Mouse (Mus musculus) forebrain, embryonic 13.5 days (tissue): ENCODE data around the gene Zbtb5. TPM values are rescaled to one million over a fixed set of nuclear protein-coding genes. Genes with fewer than 3 reads are reported as not detected.

Experiments used
- ATAC-seq: fragments of 200-750 bp; cut with Nextera tagmentation; 2 replicates; pipeline ENCODE4 v1.8.0; 2017
- H3K27ac ChIP-seq: fragments of 300-500 bp; sonication (generic); 2 replicates; pipeline ENCODE4 v1.5.1; 2015; ENCODE audit warnings: inconsistent platforms, mild to moderate bottlenecking, moderate library complexity
- H3K27me3 ChIP-seq: fragments of 300-500 bp; sonication (generic); 2 replicates; pipeline ENCODE4 v1.6.1; 2015; ENCODE audit warnings: mild to moderate bottlenecking, inconsistent platforms
- H3K36me3 ChIP-seq: fragments of 300-500 bp; sonication (generic); 2 replicates; pipeline ENCODE4 v1.6.1; 2015; ENCODE audit warnings: mild to moderate bottlenecking, inconsistent platforms; ENCODE audit not compliant: poor library complexity, severe bottlenecking
- H3K4me1 ChIP-seq: fragments of 300-500 bp; sonication (generic); 2 replicates; pipeline ENCODE4 v1.6.1; 2015; ENCODE audit warnings: inconsistent platforms
- H3K4me2 ChIP-seq: fragments of 300-500 bp; sonication (generic); 2 replicates; pipeline ENCODE4 v1.6.1; 2015; ENCODE audit warnings: inconsistent platforms, mild to moderate bottlenecking, moderate library complexity
- H3K4me3 ChIP-seq: fragments of 300-500 bp; sonication (generic); 2 replicates; pipeline ENCODE4 v1.5.1; 2015; ENCODE audit warnings: mild to moderate bottlenecking, inconsistent platforms
- H3K9ac ChIP-seq: fragments of 300-500 bp; sonication (generic); 2 replicates; pipeline ENCODE4 v1.6.1; 2015; ENCODE audit warnings: mild to moderate bottlenecking, inconsistent platforms
- H3K9me3 ChIP-seq: fragments of 300-500 bp; sonication (generic); replicated peaks from 2 replicates; pipeline ENCODE4 v1.6.1; 2016; ENCODE audit warnings: inconsistent platforms
- WGBS: fragments of 180-500 bp; shearing (Covaris S2); methylation state at CpG from one replicate; pipeline ENCODE4 v1.1.7; 2015; 5-methylcytosine and 5-hydroxymethylcytosine counted together
- polyA plus RNA-seq: library from polyadenylated mRNA; unstranded; fragments of >200 nt; fragmentation: Nextera tagmentation; extraction: Ambion mirVana; gene quantifications from 2 replicates; pipeline ENCODE4 v1.2.1, GENCODE M21; 2015

Gene Zbtb5
- polyA plus RNA-seq, 1 experiment from 2014 or later = 41.4 TPM

DNA sequence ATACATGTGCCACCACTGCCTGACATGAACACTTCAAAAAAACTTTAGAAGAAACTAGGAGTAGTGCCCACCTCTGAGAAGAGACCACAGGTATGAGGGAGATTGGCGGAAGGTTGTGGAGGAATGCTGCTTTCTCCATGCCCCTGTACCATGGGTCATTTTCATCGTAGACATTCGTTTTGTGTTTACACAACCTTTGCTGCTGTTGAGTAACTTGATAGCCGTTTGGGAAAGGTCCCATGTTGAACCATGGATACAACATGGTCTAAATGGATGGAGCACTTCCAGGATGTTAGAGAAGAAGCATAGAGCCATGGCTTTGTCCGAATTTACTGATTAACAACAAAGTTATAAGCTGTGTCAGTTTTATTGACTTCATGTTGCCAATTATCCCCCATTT lies 34.0 kb downstream of the Zbtb5 start:
- Histone ChIP-seq H3K9ac (no peak overlapping the region), H3K27me3 (no peaks in the 10 kb centered on the region), H3K9me3 (no peaks in the 10 kb centered on the region), H3K27ac (no peak overlapping the region), H3K36me3 (no peaks in the 10 kb centered on the region), H3K4me3 (no peak overlapping the region), H3K4me1 (peaks cover 31% of the 10 kb centered on the region), H3K4me2 (no peak overlapping the region)
- WGBS = 84% methylated on average over 5 of the region's 5 CpGs
- no peak for ATAC-seq

DNA sequence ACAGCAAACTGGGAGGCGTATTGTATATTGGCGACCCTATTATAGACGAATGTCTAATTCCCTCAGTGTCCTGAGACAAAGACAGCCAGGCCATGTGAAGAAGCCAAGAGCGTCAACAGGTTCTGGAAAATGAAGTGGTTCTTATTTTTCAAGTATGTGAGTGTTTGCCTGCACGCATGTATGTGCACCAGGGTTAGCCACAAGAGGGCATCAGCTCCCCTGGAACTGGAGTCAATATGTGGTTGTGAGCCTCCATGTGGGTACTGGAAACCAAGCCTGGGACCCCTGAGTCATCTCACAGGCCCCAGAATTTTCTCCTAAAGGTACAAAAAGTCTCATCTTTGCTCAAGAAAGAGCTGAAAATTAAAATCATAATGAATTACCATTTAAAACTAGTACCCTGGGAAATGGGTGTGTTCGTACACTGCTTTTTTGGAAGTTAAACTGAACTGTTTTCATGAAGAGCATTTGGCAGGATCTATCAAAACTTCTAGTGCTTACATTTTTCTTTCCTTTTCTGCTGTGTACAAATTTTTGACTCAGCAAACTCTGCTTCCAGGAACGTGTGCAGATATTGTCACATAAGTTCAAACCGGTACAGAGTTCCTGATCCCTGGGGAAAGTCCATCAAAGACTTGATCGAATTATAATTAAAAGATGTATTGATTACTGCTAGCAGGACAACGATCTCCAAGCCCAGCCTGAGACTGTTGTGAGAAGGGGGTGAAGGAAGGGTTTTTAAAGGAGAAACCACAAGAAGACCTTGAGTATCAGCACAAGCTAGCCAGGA lies 35.1 kb downstream of the Zbtb5 start:
- Histone ChIP-seq H3K27me3 (no peaks in the 10 kb centered on the region), H3K9ac (no peak overlapping the region), H3K9me3 (no peaks in the 10 kb centered on the region), H3K4me1 (peaks cover 20% of the 10 kb centered on the region), H3K27ac (no peak overlapping the region), H3K4me3 (no peak overlapping the region), H3K4me2 (no peak overlapping the region), H3K36me3 (no peaks in the 10 kb centered on the region)
- no peak for ATAC-seq
- 91% methylated on average over 10 of the region's 10 CpGs for WGBS

DNA sequence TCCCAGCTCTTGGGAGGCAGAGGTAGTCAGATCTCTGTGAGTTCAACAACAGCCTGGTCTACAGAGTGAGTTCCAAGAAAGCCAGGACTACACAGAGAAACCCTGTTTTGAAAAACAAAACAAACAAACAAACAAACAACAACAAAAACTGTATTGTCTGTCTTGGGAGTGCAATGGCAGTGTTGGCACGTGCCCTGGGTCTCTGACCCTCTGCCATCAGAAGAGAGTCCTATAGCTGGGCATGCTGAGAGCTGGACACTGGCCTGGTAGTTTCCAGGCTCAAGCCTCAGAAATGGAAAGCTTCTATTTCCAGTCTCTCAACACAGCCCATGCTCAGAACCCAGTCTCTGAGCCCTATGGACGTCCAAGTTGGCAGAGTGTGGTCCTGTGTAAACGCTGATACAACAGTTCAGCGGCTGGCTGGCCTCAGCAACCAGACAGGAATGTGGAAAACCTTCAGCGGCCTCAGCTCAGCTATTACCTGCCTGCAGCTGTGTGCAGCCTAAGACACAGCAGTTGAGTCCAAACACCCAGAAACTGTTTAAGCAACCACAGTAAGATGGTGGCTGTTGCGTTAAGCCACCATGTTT lies 36.1 kb downstream of the Zbtb5 start:
- Histone ChIP-seq H3K4me3 (no peak overlapping the region), H3K9ac (no peak overlapping the region), H3K27me3 (no peaks in the 10 kb centered on the region), H3K27ac (no peak overlapping the region), H3K4me1 (peaks cover 10% of the 10 kb centered on the region), H3K4me2 (no peak overlapping the region), H3K36me3 (no peaks in the 10 kb centered on the region), H3K9me3 (no peaks in the 10 kb centered on the region)
- WGBS = 81% methylated on average over 6 of the region's 6 CpGs
- ATAC-seq = no peak

DNA sequence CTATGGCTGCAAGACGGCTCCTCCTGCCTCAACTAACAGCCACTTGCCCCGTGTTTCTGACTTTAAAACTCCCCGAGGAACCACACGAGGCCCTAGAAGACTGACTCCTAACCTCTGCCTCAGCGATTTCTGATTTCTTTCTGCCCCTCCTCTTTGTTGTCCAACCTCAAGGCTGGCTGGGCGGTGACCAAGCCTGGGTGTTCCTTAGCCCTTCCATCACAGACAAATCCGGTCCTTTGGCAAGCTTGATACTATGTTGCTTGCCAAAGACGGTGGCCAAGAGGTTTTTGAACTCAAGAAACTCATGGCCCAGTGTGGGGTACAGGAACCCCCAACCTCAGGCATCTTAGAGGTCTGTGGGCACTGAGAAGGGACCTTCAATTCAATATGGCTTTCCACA lies 37.9 kb downstream of the Zbtb5 start:
- no peak for ATAC-seq
- Histone ChIP-seq H3K9me3 (no peaks in the 10 kb centered on the region), H3K27ac (no peak overlapping the region), H3K27me3 (no peaks in the 10 kb centered on the region), H3K4me2 (no peak overlapping the region), H3K4me1 (peaks cover 7% of the 10 kb centered on the region), H3K9ac (no peak overlapping the region), H3K36me3 (no peaks in the 10 kb centered on the region), H3K4me3 (no peak overlapping the region)
- WGBS = 83% methylated on average over 8 of the region's 8 CpGs

DNA sequence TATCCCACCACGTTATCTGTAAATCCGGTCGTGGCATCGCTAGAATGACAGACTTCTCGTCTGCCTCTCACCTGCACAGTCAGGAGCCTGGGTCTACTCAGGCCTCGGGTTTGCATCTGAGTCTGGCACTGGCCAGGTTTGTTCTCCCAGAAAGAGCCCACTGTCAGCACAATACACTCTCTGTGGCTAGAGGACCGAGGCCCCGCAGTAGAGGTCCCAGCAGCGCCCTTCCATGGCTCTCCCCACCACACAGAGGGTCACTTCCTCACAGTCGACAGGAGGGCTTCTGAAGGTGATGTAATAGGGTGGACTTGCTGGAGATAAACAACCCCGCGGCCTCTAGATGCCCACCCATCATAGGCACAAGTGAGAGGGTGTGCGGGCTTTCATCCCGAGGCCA lies 38.3 kb downstream of the Zbtb5 start:
- H3K9ac ChIP-seq = peak overlapping the region; percentile 27; the same call in 1 of the 2 replicates
- peak overlapping the region; percentile 38 for H3K4me2 ChIP-seq
- H3K4me1 ChIP-seq = peaks cover 7% of the 10 kb centered on the region
- H3K9me3 ChIP-seq = no peaks in the 10 kb centered on the region
- ATAC-seq = no peak
- H3K27ac ChIP-seq = no peak overlapping the region
- no peaks in the 10 kb centered on the region for H3K27me3 ChIP-seq
- no peaks in the 10 kb centered on the region for H3K36me3 ChIP-seq
- no peak overlapping the region; the same call in 1 of the 2 replicates for H3K4me3 ChIP-seq
- WGBS = 56% methylated on average over 14 of the region's 14 CpGs

DNA sequence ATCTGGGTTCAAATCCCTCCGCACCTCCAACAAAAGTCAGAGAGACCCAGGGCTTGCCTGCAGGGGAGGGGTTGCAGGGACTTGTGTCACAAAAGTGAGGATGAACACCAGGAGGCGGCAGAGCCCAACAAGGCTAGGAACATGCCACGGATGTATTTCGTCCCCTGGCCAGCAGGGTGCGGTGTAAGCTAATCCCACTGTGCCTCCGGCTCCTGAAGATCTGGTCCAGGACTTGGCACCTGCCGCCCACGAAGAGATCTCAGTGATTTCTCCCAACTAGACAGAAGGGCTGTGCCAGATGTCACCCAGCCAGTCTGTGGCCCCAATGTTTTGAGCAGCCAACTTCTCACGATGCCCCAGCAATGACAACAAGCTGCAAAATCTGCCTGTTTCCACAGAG lies 38.8 kb downstream of the Zbtb5 start:
- Histone ChIP-seq H3K27me3 (no peaks in the 10 kb centered on the region), H3K4me3 (no peak overlapping the region; the same call in 1 of the 2 replicates), H3K9ac (0 out of 2 replicates have a peak overlapping the region, but pooled peaks have one; percentile 27), H3K4me1 (peaks cover 7% of the 10 kb centered on the region), H3K36me3 (no peaks in the 10 kb centered on the region), H3K9me3 (no peaks in the 10 kb centered on the region), H3K4me2 (peak overlapping the region; percentile 38), H3K27ac (no peak overlapping the region)
- 12% methylated on average over 9 of the region's 9 CpGs for WGBS
- peak; percentile 57; the same call in 1 of the 2 replicates for ATAC-seq

DNA sequence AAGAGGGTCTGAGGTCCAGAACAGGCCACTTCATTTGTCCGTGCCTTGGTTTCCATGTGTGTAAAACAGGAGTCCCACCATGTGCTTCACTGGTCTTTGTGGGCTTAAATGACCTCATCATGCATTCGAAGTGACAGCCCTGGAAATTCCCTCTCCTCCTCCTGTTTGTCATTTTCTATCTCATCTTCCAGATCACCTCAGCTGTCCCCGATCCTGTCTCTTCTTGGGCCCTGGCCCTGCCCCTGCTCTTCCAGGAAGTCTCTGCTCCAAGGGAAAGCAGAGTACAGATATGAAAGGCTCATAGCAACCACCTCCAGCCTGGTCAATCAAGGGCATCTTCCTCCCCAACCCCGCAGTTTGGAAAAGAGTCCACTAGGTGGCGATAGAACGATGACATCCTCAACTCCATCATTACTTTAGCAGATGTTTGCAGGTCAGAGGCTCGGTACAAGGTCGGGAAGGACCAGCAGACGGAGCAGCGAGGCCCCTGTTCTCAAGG lies 41.6 kb downstream of the Zbtb5 start:
- H3K27me3 ChIP-seq = no peaks in the 10 kb centered on the region
- 22% methylated on average over 10 of the region's 10 CpGs for WGBS
- no peak overlapping the region for H3K27ac ChIP-seq
- H3K4me3 ChIP-seq = no peak overlapping the region
- H3K4me2 ChIP-seq = no peak overlapping the region
- ATAC-seq = no peak
- H3K4me1 ChIP-seq = peaks cover 7% of the 10 kb centered on the region
- no peak overlapping the region for H3K9ac ChIP-seq
- H3K36me3 ChIP-seq = no peaks in the 10 kb centered on the region
- no peaks in the 10 kb centered on the region for H3K9me3 ChIP-seq

DNA sequence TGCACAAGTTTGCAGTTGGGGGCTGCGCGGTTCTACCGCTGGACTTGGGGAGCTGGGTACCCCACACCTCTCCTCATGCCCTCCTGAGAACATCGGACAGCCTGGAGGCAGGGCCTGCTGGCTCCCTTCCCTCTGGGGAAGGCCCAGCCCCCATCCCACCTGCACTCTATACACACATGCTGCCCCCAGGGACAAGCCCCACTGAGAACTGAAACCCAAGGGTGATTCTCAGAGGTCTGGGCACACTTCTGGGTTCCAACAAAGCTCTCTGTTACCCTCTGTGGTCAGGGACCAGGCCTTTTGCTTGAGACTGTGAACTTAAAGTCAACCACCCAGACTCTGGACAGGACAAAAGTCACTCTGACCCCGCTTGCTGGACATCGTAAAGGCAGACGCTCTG lies 42.2 kb downstream of the Zbtb5 start:
- Histone ChIP-seq H3K27ac (no peak overlapping the region), H3K4me2 (no peak overlapping the region), H3K27me3 (no peaks in the 10 kb centered on the region), H3K9ac (no peak overlapping the region), H3K4me3 (no peak overlapping the region), H3K36me3 (no peaks in the 10 kb centered on the region), H3K9me3 (no peaks in the 10 kb centered on the region), H3K4me1 (peaks cover 7% of the 10 kb centered on the region)
- 88% methylated on average over 7 of the region's 7 CpGs for WGBS
- ATAC-seq = no peak

DNA sequence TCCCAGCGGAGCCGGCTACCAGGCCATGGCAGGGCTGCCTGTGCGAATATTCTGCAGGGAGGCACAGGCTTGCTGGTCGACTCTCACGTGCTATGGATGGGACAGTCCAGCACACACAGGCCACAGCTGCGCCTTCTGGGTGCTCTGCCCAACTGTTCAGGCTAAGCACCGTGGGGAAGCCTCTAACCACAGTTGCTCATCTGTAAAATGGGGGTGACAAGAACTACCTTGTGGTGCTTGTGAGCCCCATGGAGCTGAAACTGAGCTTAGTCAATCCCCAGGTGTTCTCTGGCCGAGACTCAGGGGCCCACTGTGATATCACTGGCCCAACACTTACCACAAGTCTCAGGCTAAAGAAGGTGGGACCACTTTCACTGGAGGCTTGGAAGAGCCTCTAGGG lies 44.8 kb downstream of the Zbtb5 start:
- no peaks in the 10 kb centered on the region for H3K4me1 ChIP-seq
- no peaks in the 10 kb centered on the region for H3K9me3 ChIP-seq
- no peak for ATAC-seq
- no peak overlapping the region for H3K4me2 ChIP-seq
- no peaks in the 10 kb centered on the region for H3K27me3 ChIP-seq
- no peaks in the 10 kb centered on the region for H3K36me3 ChIP-seq
- 81% methylated on average over 8 of the region's 8 CpGs for WGBS
- H3K9ac ChIP-seq = no peak overlapping the region
- H3K27ac ChIP-seq = no peak overlapping the region
- no peak overlapping the region for H3K4me3 ChIP-seq

DNA sequence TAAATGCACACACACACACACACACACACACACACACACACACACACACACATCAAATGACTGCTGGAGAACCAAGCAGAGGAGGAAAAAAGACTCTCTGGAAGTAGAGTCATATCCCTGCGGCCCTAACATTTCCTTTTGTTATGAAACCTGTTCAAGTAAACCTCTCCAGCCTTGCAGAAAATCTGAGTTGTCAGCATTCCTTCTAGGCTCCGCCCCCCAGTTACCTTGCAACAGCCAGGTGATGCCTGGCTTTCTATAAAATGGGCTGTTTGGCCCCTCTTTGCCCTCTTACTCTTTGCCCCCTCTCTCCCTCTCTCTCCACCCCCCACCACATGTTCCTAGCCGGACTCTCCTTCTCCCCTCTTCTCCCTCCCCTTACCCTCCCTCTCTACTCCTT lies 46.5 kb downstream of the Zbtb5 start:
- ATAC-seq = no peak
- 83% methylated on average over 3 of the region's 3 CpGs for WGBS
- no peaks in the 10 kb centered on the region for H3K9me3 ChIP-seq
- H3K27me3 ChIP-seq = no peaks in the 10 kb centered on the region
- no peak overlapping the region for H3K4me2 ChIP-seq
- H3K9ac ChIP-seq = no peak overlapping the region
- no peaks in the 10 kb centered on the region for H3K36me3 ChIP-seq
- no peak overlapping the region for H3K4me3 ChIP-seq
- H3K4me1 ChIP-seq = no peaks in the 10 kb centered on the region
- H3K27ac ChIP-seq = no peak overlapping the region

DNA sequence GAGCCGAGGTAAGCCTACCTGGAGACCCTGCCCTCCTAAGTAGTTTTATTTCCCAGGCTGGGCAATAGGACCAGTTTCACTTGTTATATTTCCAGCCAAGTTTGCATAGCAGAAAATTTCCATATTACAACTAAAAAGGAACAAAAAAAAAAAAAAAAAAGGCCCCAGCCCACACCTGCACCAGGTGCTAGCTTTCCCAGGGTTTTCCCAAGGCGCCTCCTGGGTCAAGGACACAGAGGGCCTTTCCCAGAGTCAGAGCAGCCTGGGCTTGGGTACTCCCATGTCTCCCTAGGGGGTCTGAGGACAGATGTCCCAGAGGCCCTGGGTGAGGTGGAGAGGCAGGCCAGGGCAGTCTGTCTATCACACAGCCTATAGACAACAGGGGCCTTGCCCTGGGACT lies 47.0 kb downstream of the Zbtb5 start:
- 94% methylated on average over 2 of the region's 2 CpGs for WGBS
- no peak overlapping the region for H3K4me2 ChIP-seq
- no peak overlapping the region for H3K4me3 ChIP-seq
- no peak overlapping the region for H3K27ac ChIP-seq
- no peaks in the 10 kb centered on the region for H3K36me3 ChIP-seq
- H3K9ac ChIP-seq = no peak overlapping the region
- H3K4me1 ChIP-seq = no peaks in the 10 kb centered on the region
- no peak for ATAC-seq
- H3K27me3 ChIP-seq = no peaks in the 10 kb centered on the region
- H3K9me3 ChIP-seq = no peaks in the 10 kb centered on the region

DNA sequence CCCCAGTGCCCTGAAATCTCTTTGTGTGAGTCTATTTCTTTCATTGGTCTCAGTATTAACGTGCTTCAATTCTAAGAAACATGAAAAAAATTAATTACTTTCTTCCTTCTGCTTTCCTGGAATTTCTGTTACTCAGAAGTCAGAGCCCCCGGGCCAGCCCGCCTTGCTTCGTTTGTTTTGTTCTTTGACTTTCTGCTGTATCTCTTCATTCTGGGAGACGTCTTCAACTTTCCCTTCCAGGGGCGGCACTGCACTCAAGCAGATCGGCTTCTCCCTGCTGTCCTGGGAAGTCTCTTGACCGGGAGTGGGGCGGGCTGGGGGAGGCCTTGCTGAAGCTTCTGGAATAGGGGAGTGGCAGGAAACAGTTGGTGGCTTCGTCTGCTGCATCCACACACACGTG lies 49.1 kb downstream of the Zbtb5 start:
- no peak overlapping the region for H3K4me2 ChIP-seq
- H3K4me1 ChIP-seq = no peaks in the 10 kb centered on the region
- no peak overlapping the region for H3K27ac ChIP-seq
- no peak overlapping the region for H3K4me3 ChIP-seq
- no peak overlapping the region for H3K9ac ChIP-seq
- no peaks in the 10 kb centered on the region for H3K9me3 ChIP-seq
- WGBS = 72% methylated on average over 11 of the region's 11 CpGs
- H3K27me3 ChIP-seq = no peaks in the 10 kb centered on the region
- no peaks in the 10 kb centered on the region for H3K36me3 ChIP-seq
- ATAC-seq = no peak
